Mouse (Mus musculus) left cerebral cortex, adult 18-20 months (tissue): ENCODE results near the gene Utp15. TPM values are rescaled to one million over a fixed set of nuclear protein-coding genes. Genes with fewer than 3 reads are reported as not detected.

Experiments
- DNase-seq, 2 experiments: peaks; one replicate each; pipeline ENCODE4 v3.0.0; 2021 to 2022; ENCODE audit warnings: low spot score in 2 of 2, mixed read lengths in 1 of 2
- long read RNA-seq, 2 experiments: library from polyadenylated mRNA; stranded (forward); transcript quantifications; one replicate each; pipeline ENCODE4 v2.0.0; 2021
- total RNA-seq, 2 experiments: library from RNA; stranded (reverse); gene quantifications; 2 replicates each; pipeline ENCODE4 v1.2.3; 2021

The Utp15 gene
- 10 to 100 TPM; 22.5 to 22.8 TPM for total RNA-seq
- long read RNA-seq, experiment 1, full-length matches to known transcripts = 19 of 22 reads
- long read RNA-seq, experiment 1, partial matches to known transcripts = 2 of 22 reads
- long read RNA-seq, experiment 1, other reads (novel, unspliced or antisense) = 1 of 22 reads
- long read RNA-seq, experiment 2, full-length matches to known transcripts = 23 of 24 reads
- long read RNA-seq, experiment 2, partial matches to known transcripts = 1 of 24 reads
- long read RNA-seq, experiment 2, other reads (novel, unspliced or antisense) = 0 of 24 reads

DNA sequence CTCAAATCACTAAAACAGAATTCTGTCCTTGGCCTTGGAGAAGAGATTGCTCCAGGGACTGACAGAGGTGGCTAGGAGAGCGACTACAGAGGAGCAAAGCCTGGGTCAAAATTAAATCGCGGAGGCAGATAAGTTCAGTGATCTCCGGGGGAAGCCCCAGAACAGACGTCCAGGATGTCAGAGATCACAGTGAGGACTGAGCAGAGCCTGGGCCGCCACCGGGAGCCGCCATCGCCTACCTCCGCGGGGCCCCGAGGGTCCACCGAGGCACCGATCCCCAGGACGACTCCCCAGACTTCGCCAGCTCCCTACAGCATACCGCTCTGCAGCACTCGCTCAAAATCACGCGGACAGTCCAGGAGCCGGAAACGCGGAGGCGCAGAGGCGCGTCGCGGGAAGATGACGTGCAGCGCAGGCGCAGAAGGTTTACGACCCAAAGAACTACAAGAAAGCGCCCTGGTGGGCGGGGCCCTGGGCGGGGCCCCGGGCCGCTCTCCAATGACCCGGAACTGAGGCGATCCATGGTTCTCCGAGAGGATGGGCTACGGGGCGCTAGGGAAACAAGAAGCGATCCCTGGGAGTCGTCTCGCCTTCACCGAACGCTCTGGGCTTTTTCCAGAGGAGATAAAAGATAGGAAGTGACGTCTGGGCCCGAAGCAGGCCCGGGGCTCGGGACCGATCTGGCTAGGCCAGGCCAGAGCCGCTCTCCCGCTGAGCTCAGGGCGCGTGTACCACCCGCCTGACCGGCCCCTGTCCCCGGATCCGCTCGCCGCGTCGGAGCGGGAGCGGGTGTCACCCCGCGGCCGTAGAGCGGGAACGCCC is at the start of gene Utp15, which contains the start of gene Ankra2:
Utp15 (minus strand) TSS at position 406 of the 822 bp plus-strand sequence.
Ankra2 (plus strand) TSS at position 439 of the 822 bp plus-strand sequence.
- peak; percentile 97 to 98 for DNase-seq

DNA sequence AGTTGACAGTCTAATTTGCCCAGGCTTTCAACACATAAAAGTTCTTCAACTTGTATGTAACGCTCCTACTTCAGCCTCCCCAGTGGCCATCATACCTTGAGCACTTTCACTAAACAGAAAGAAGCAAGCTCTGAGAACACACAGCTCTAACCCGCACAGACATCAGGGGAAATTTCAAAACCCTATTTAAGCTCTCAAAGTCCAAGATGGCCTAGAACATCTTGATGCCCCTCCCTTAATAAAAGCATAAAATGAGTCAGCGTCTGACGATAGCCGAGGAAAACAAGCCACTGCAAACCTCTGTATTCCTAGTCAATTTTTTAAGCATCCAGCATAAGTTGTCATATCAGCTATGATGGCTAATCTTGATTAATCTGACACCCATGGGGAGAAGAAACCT is 48.8 kb upstream of the Utp15 start:
- no peak for DNase-seq

DNA sequence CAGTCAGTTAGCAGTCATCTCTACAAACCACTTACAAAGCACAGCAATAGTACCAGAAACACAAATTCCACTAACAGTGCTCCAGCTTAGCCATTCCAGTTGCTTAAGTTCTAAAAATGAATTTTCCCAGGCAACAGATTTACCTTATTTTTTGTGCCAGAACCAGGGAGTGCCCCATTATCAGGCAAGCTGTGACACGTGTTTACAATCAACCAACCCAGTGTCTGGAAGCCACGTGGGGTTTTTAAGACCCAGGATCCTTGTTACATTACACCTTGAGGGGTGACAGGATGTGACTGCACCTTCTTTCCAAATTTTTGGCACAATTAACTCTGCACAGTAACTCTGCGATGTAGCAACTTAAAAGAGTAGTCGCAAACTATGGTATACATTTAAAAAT is 45.9 kb upstream of the Utp15 start:
- no peak for DNase-seq

DNA sequence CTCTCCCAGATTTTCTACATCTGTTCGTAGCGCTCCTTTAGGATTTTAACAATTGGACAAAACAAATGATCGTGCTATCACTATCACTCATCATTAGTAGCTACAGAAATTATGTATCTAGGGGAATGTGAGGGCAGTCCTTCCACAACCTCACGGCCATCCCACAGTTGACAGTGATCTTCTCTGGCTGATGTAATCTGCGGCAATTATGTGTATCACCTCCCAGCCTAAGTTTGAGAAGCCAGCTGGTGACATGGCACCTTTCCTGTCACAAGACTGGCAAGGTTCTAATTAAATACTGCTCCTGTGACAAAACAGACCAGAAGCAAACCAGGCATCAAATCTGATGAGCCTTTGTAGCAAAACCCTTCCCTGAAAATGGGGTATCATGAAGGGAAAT is 45.2 kb upstream of the Utp15 start:
- DNase-seq = no peak

DNA sequence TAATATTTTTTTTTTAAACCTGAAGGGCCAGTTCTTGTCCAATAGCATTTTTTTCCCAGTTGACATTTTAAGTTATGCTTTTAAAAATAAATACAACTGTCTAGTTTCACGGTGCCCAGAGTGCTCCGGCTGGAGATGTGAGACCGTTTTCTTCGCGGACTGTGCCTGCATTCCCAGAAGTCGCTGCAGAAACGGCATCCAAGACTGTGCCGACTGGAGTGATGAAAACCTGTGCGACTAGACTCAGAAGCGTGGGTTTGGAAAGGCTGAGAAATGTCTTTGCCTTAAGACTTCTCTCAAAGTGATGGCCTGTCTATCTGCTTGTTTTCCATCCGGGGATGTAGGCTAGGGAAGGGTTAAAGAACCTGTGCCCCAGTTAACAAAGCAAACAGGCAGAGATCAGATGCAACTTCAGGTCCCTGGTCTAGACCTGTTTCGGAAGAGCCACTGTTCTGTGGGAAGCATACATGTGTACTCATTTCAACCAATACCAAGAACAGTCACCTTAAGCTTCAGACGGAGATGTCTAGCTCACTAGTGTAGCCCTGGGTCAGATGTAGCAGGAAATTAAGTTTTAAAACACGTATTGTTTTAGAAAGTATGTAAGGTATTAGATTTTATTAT is 44.1 kb upstream of the Utp15 start:
- peak; percentile 4 to 10 for DNase-seq

DNA sequence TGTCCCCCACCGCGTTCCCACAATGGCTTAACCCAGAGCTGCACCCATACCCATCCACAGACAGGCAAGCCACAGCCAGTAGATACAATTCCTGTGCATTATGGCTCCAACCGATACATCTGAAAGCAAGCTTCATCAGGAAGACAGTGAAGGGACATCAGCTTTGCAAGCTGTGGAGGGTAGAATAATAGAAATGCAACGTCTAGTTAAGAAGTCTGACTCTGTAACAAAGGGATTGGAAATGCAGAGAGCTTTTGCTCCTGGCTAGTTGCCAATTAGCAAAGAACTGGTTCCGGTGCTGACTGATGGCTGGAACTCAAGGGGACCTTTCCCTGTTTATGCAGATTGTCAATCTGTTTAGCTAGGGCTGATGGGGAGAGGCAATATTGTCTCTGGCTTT is 43.6 kb upstream of the Utp15 start:
- no peak for DNase-seq

DNA sequence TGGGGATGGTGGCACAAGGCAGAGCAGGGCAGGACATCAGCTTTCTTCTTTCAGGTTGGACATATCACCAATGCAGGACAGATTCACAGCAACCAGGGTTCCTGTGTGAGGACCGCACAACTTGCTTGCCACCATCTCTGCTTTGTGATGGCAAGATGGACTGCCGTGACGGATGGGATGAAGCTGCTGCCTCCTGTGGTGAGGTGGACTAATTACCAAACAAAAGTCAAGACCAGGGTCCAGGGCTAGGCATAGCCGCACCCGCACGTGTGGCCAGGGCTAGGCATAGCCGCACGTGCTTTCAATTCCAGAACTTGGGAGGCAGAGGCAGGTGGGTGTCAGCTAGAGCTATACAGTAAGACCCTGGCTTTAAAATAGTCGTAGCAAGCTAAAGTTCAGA is 42.4 kb upstream of the Utp15 start:
- no peak for DNase-seq

DNA sequence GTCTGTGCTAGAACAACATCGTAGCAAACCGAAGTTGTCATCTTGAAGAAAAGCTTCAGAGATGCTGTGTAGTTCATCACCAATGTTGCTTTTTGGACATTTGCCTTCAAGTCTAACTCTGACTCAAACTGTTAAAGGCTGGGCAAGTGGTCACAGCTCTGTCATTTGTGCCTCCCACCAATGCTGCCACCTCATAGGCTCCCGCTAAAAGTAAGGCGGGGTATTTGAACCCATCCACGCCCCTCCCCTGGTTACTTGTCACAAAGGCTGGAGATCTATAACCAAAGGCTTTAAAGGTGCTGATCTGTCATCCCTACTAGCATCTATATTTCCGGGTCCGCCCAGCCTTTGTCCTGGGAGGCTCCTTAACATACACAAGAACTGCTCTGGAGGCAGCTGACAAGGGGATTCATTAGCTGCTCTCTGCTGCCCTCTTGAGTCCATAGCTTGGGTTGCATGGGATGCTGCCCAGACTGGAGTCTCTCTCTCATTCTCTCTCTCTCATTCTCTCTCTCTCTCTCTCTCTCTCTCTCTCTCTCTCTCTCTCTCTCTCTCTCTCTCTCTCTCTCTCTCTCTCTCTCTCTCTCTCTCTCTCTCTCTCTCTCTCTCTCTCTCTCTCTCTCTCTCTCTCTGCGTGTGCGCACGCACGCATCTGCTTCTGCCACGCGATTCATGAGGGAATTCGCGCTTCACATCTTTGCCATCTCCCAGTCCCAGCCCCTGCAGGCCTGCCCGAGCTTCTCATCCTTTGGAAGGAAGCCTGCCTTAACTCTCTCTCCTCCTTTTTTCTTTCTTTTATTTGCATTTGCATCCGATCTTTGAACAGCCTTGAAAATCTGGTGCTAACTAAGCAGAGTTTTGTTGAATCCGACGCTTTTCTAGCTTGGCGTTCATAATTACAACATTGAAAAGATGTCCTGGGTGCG is 36.3 kb upstream of the Utp15 start:
- peak; percentile 77 to 86 for DNase-seq

DNA sequence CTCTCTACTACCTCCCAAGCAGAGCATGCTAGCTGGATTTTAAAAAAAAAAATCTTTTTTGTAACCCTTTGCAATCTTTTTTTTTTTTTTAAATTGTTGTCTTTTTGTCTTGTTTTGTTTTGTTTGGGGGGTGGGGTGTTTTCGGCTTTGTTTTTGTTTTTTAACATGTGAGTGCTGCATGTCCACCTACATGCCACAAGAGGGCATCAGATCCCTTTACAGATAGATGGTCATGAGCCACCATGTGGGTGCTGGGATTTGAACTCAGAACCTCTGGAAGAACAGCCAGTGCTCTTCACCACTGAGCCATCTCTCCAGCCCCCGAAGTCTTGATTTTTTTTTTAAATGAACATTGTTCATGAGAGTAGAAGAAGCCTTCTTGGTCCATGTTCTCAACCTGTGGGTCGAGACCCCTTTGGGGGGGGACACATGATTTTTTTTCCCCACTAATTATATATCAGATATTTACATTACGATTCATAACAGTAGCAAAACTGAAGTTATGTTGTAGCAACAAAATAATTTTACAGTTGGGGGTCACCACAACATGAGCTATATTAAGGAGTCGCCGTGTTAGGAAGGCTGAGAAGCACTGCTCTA is 35.1 kb upstream of the Utp15 start:
- no peak for DNase-seq

DNA sequence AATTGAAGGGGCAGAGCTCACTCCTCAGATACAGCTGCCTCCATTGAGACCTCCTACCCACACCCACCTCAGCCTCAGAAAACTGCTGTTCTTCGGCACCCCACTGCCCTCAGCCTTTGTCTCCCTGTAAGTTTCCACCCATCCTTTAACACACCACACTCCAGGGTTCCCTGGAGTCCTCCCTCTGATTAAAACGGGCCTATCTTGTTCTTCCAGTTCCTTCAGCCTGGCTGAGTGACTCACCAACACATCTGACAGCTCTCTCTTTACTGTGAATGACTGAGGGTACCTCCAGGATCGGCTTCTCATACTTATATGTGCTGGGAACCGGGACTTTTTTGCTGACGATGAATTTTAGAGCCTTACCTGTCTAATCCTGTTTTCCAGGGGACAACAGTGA is 33.2 kb upstream of the Utp15 start:
- DNase-seq = no peak

DNA sequence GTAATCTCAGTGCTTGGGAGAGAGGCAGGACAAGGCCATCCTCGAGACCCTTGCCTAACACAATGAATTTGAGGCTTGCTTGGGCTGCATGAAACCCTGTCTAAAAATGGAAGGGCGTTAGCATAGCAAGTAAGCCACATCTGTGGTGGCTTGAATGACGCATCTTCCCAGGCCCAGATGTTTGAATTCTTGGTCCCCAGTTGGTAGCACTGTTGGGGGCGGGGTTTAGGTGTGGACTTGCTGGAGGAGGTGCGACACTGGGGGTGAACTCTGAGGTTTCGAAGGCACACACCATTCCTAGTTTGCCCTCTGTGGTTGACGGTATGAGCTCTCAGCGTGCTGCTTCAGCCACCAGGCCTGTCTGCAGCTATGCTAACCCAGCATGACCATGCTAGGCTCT is 28.9 kb upstream of the Utp15 start:
- DNase-seq = no peak

DNA sequence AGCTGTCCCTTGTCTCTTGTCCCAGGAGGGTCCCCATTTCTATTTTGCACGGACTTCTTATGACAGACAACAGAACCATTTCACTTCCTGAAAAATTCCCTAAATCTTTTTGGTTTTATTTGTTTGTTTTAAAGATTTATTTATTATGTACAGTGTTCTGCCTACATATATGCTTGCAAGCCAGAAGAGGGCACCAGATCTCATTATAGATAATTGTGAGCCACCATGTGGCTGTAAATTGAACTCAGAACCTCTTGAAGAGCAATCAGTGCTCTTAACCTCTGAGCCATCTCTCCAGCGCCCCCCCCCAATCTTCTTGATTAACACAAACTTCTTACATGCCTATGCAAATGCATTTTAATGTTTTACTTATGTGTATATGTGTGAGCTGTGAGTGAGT is 27.9 kb upstream of the Utp15 start:
- no peak for DNase-seq

DNA sequence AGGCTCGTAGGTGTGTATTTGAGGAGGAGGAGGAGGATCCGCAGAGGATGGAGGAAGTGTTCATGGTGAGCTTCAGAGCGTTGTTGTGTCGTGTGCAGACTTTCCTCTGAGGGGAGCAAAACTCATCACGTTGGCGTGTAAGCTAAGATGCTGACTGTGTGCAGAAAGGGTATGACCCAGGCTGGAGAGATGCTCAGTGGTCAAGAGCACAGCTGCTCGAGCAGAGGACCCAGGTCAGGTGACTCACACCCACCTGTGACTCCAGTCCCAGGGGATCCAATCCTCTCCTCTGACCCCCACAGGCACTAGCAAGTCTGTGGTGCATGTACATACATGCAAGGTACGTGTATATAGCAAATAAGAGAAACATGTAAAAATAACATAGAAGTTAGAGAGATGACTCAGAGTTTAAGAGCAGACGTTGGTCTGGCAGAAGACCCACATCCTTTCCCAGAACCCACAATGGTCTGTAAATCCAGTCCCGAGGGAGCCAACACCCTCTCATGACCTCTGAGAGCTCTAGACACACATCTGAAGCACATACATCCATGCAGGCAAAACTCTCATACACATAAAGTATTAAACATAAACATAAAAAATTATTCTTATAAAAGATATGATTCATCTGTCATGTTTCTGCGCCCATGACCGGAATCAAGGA is 18.3 kb upstream of the Utp15 start:
- DNase-seq = no peak

DNA sequence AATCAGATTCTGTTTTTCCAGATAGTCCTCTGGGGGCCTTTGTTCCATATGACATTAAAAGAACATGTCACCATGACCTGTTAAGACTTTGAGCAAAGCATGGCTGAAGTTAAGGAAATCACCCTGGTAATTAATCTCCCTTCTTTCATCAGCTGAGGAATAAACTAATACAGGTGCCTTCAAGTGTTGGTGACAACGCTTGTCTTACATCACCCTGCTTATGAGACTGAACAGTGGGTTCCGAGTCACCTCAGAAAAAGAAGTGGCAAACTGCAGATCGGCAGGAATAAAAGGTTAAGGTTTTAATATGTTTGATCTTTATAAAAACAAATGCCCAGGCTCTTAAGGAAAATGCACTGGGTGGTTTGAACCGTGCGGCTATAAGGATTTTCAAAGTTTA is 16.8 kb upstream of the Utp15 start, which contains the start of gene Gm21976:
Gm21976 (plus strand) TSS at position 202 of the 400 bp plus-strand sequence.
- DNase-seq = no peak

DNA sequence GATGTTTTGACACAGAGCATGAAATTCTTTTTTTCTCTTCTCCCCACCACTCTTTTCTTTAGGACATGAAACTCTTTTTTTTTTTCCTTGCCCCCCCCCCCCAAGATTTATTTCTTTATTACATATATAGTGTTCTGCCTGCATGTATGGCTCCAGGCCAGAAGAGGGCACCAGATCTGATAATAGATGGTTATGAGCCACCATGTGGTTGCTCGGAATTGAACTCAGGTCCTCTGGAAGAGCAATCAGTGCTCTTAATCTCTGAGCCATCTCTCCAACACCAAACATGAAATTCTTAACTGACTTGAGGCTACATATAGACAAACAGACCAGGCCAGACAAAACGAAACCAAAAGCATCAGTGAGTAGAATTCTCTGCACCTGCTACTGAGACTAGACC is 14.7 kb upstream of the Utp15 start:
- no peak for DNase-seq

DNA sequence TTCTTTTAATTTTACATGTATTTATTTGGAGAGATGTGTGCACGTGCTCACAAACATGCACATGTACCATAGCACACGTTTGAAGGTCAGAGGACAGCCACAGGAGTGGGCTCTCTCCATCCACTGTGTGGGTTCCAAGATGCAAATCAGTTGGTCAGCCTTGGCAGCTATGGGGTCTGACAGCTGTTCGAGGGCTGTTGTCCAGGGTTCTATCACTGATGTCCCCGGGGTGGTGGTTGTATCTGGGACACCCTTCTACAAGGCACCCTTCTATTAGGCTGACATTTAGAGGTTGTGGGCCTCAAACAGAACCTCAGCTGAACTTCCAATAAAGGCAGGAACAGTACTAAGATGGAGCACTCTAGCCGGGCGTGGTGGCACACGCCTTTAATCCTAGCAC is 13.4 kb upstream of the Utp15 start:
- DNase-seq = no peak

DNA sequence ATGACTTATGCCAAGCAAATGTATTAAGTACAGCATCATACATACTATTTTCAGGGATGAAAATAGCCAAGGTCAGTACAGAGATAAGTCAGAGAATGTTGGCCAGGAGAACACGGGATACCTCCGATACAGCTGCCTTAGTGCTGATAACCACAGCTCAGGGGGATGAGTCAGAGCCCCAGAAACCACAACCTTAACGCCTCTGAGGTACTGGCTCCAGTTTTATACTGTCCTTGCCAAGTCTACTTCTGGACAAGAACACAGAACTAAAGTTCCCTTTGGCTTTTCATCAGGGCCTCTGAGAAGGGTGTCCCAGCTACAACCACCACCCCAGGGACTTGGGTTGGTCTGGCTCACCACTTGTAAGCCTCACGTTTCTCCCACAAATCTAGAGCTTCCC is 12.8 kb upstream of the Utp15 start:
- no peak for DNase-seq

DNA sequence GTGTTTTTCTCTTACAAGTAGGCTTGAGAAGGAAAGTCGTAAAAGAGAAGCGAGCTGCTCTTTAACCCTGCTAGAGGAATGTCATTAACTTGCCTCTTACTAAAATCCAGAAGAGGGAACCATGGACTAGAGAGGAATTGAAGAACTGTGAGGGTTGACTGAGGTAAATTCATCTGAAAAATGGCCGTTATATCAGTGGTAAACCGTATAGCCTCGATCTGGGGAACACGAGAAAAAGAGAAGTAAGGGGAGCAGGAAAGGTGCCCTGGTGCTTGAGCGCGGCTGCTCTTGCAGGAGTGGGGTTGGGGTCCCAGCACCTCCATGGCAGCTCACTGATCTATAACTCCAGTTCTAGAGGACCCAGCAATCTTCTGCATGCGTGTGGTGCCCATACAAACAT is 11.2 kb upstream of the Utp15 start:
- DNase-seq = no peak

DNA sequence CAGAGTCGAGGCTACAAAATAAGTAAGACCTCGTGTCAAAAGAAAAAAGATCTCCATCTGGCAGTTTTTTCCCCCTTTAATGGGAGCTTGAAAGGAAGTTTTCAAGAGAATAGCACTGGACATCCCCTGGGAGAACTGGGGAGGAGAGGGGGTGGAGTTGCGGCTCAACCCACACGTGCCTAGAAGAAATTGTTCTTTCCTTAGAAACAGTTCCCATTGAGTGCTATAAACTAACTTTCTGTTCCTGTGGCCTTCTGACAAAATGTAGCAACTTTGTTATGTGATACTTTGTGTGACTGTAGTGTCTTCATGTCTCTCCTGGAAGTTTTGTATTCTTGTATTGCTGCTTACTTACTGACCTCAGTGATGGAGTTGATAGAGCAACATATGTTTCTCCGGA is 1.3 kb upstream of the Utp15 start:
- DNase-seq = no peak

DNA sequence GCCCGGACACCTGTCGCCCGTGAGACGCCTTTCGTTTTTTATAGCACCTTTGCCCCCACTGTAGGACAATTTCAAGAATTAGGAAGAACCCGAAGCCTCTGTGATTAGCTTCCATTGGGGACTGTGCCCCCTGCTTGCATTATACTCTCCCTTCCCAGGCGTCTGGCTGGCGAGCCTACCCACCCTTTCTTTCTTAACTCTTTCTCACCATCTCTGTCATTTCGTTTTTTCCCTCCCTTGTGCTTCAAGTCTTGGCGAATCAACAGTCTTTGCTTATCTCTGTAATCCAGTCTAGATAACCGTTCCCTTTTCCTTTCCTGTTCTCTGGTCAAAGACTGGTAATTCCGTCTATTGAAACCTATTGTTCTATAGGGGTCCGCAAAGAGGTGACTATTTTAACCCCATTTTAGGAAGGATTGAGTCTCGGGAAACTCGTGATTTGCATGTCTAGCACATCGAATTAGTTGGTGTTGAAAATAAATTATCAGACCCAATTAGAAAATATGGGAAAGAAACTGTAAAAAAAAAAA is 682 bp upstream of the Utp15 start:
- no peak for DNase-seq
